Mouse (Mus musculus) adrenal gland, adult 8-10 months (tissue): Measurements from ENCODE around the gene Tas2r105. TPM values are rescaled to one million over a fixed set of nuclear protein-coding genes. Genes with fewer than 3 reads are reported as not detected.

Experiments
- DNase-seq: peaks from one replicate; pipeline ENCODE4 v3.0.0; 2022
- total RNA-seq, 4 experiments: library from RNA; stranded (reverse); gene quantifications; 2 replicates each; pipeline ENCODE4 v1.2.4; 2022

The Tas2r105 gene
- total RNA-seq, result not detected

DNA sequence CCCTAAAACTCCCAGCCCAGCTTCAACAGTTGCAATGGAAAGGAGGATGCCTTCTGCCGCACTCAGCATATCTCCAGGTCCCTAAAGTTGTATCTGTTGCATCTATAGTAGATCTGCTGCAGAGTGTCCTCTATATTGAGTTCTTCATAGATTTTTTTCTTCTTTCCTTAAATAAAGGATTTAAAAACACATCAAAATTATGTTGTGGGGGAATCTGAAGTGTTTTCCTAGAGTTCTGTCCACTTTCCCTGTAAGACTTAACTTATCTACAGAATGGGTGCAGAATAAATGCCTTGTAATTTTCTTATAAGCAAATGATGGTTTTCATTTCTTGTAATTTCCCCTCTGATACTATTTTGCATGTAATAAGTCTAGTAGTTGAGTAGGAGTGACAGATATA, at the start of gene Tas2r105:
Gene Tas2r105 (minus strand): TSS at position 101 of the 400 bp plus-strand sequence.
- DNase-seq, result no peak

DNA sequence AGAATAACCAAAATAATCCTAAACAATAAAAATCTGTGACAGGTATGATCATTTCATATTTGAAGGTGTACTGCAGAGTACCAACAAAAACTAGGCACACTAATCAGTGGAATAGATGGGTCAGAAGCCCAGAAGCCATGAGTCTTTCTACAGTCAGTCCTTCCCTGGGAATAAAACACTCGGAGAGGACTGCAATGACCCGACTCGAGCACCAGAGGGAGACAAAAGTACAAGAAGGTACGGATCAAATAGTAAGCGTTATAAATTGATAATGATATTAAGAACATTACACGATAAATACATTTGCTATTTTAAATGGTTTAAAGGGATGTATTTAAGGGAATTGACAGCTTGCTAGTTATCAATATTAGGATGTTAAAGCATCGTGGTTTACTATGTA, 25.5 kb upstream of the Tas2r105 start:
- DNase-seq, result no peak

GRCm38 (mm10) chr6:131689963-131690362, 2.7 kb upstream of the Tas2r105 start, which contains the start of gene Tas2r114:
Tas2r114 (minus strand) TSS chr6:131690063.
- no peak for DNase-seq

GRCm38 (mm10) chr6:131685644-131686043, 1.7 kb downstream of the Tas2r105 start, which contains the start of gene Tas2r104:
Tas2r104 (minus strand) TSS chr6:131685744.
- no peak for DNase-seq

- no peak for DNase-seq
Observed at GRCm38 (mm10) chr6:131678786-131679185, 8.5 kb downstream of the Tas2r105 start, which contains the start of gene Tas2r106. Tas2r106 (minus strand) TSS chr6:131678886.

DNA sequence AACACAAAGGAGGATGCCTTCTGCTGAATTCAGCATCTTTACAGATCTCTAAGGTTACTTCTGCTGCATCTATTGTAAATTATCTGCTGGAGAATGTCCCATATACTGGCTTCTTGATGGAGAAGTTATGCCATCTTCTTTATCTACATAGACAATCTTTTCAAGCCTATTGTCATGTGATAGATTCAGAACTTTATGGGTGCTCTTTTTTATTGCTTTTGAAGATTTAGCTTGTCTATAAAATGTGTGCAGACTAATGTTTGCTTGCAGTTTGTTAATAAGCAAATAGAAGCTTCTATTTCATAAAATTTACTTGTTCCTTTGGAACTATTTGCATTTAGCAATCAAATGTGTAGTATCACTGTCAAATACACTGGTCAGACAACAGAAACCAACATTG, 27.2 kb downstream of the Tas2r105 start, which contains the start of gene Tas2r107:
Gene Tas2r107 (minus strand): TSS at position 101 of the 400 bp plus-strand sequence.
- no peak for DNase-seq

Other genes with a start within 250 kb of the Tas2r105 start
- gene 5430401F13Rik, start 201.1 kb downstream of the Tas2r105 start, total RNA-seq, result not detected
- not detected for gene Gm6619, start 201.1 kb downstream of the Tas2r105 start, total RNA-seq
- gene Tas2r130, start 56.6 kb downstream of the Tas2r105 start, total RNA-seq, result not detected
- not detected for gene Tas2r107, start 27.3 kb downstream of the Tas2r105 start, total RNA-seq
- gene Tas2r106, start 8.6 kb downstream of the Tas2r105 start, total RNA-seq, result not detected
- not detected for gene Tas2r104, start 1.8 kb downstream of the Tas2r105 start, total RNA-seq
- not detected for gene Tas2r114, start 2.6 kb upstream of the Tas2r105 start, total RNA-seq